Mouse (Mus musculus) 416B (cell line): ENCODE measurements around the gene Sumf1.
A peak's percentile ranks its signal among the peaks of the same experiment; 100 is the strongest.

ENCODE experiments used
- DNase-seq: peaks from one replicate; pipeline ENCODE4 v3.0.0; 2011; ENCODE audit warnings: low read depth

Sumf1 gene

DNA sequence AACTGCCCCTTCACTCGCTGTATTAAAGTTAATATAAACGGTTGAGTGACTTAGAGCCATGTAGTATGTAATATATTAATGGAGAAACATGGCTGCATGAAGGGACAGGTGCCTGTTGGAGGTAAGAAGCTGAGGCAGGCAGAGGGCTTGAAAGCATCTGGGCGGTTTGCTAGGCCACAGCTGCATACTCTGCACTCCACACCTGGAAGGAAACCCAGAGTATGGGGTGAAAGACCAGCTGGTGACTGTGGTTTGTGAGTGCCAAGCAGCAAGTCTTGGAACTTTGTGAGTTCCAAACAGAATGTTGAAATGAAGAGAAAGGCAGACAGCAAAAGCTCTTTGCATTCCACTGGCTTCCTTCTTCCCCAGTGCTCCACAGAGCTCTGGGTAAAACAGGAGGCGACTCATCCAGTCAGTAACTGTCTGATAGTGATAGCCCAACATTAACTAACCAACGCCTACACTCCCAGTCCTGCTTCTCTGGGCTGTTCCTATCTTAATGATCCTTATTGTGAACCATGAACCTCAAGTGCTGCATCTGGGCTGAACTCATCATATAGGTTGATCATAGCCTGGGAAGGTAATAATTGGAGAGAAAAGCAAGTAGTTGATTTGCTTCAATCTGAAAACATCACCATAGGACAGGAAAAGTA is 21.7 kb upstream of the Sumf1 start:
- DNase-seq = peak; percentile 45

DNA sequence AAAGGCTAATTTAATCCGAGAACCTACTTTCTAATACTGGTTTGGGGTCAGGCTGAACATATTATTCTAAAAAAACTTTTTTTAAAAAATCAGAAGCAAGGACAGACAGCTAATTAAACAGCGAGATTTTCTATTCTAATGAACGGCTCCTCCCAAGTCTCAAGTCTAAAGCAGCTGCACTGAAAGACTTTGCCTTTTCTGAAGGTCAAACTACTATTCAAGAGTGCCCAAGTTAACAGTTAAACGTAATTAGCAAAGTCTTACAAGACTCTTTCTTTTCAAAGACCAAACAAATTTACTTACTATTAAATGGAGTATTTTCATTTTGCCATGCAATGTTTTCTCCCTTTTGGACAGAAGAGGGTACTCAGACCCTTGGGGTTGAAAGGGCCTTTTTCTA is 20.8 kb upstream of the Sumf1 start:
- no peak for DNase-seq

DNA sequence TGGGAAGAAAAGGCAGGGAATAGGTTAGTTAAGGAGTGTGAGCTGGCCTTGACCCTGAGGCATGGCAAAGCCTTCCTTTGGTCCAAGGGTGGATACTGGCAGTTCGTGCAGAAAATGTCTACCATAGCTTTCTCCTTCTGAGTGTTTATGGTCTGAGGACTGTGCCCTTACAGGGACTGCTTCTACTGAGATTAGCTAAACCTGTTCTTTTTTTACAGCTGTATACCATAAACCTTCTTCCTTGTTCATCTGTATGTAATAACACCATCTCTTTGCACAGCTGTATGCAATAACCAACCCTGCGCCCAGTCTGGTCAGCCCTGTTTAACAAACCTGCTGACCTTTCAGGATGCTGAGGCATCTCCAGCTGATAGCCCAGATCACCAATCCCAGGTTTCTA is 18.9 kb upstream of the Sumf1 start:
- no peak for DNase-seq

- DNase-seq = no peak
Observed at GRCm38 (mm10) chr6:108198286-108198685, 12.9 kb upstream of the Sumf1 start.

DNA sequence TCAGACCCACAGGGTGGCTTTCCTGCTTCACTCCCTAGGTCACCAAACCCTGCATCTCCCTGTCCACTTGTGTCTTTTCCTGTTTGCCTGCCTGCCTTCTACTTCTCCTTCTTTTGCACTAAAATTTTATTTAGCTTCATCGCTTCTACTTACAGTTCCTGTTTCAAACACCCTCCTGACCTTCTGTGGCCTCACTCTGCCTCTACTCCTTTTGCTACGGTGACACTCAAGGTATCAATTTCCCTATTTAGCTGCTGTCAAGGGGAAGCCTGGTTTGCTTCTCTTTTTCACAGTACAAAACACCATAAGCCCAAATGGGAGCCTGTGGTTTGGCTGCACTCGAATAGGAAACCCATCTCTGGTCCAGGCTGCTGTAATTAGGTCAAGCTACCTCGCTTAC is 11.7 kb upstream of the Sumf1 start:
- peak; percentile 53 for DNase-seq

DNA sequence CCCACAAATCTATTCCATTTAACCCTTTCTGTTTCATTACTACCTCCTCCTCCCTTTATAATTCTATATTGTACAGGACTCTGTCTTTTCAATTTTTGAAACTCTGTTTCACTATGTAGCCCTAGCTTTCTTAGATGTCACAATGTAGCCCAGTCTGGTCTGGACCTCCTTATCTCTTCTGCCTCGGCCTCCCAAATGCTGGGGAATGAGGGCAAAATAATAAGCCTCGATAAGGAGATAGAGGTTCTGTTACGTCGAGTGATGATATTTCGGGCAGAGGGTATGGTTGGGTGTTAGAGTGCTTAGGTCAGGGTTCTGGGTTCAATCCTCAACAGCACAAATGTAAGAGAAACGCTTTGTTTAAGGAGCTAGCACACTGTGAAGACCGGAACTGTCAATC is 11.3 kb upstream of the Sumf1 start:
- no peak for DNase-seq

GRCm38 (mm10) chr6:108192632-108193031 is 7.2 kb upstream of the Sumf1 start:
- DNase-seq = peak; percentile 21

GRCm38 (mm10) chr6:108190690-108191089 is 5.3 kb upstream of the Sumf1 start:
- no peak for DNase-seq

- DNase-seq = no peak
Observed at GRCm38 (mm10) chr6:108185685-108186009, 265 bp upstream of the Sumf1 start.

DNA sequence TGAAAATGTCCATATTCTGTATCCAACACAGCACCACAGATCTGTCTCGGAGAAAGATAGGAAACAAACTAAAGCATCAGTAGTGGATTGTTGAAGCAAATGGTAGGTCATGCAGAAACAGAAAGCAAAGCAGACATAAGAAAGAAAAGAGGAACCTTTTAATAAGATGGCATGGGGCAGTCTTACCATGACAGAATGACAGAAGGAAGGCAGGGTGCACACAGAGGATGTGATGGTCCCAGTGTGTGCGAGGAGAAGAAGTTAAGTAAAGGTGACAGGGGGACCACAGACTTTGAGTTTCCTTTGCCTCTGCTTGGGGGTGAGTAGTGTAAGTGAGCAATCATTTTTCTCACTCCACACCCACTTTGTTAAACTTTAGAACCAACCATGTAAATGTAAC is 6.3 kb downstream of the Sumf1 start:
- DNase-seq = no peak

GRCm38 (mm10) chr6:108174181-108174580 is 11.2 kb downstream of the Sumf1 start:
- DNase-seq = no peak

GRCm38 (mm10) chr6:108172219-108172618 is 13.2 kb downstream of the Sumf1 start:
- no peak for DNase-seq

- no peak for DNase-seq
Observed at GRCm38 (mm10) chr6:108169466-108169865, 15.9 kb downstream of the Sumf1 start.

DNA sequence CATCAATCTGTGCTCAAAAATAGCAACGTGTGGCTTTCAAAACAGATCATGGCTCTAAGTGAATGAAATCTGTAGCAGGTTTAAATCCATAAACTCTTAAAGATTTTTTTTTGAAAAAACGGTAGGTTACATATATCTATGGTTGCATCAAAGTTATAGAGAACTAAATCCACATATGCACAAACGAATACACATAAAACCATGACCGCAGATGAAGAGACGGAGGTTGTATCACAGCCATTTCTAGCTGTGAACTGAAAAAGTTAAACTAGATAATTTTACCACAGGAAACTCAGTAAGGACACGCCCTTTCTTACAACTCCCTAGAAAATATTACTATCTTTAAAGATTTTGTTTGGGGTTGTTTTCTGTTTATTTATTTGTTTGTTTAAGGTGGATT is 16.7 kb downstream of the Sumf1 start:
- no peak for DNase-seq

GRCm38 (mm10) chr6:108167946-108168680 is 17.3 kb downstream of the Sumf1 start:
- DNase-seq = no peak

- DNase-seq = no peak
Observed at GRCm38 (mm10) chr6:108165598-108165997, 19.8 kb downstream of the Sumf1 start.

DNA sequence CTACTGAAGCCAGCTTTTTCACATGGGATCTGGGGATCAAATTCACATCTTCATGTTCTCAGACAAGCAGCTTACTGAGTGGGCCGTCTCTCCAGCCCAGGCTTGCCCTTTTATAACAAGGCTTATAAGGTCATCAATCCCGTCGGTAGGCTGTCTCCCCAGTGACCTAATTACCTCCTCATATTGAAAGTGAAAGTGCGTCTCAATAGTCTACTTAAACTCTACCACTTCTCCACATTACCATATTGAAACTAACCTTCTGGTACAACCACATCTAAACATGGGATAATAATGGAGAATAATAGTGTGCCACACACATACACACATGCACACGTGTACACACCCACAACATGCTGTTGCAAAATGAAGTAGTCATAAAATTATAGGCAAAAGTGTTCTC is 20.4 kb downstream of the Sumf1 start:
- DNase-seq = no peak

- DNase-seq = no peak
Observed at GRCm38 (mm10) chr6:108160608-108161007, 24.8 kb downstream of the Sumf1 start.

- DNase-seq = no peak
Observed at GRCm38 (mm10) chr6:108156881-108157280, 28.5 kb downstream of the Sumf1 start.

DNA sequence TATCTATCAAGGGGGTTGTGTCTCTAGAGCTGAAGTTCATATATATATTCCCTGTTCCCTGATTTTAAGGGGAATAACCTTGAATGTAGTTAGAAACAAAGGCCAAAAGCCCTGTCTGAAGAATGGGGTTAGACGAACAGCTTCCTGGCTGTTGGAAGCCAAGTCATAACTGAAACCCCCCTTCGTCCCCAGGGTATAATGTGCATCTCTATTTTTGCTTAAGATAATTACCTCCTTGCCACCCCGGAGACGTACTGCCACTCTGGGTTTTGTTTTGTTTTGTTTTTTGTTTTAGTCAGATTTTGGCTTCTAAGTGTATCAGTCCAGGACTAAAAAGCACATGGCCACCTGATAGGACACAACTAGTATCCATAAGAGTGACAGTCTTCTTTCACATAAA is 31.1 kb downstream of the Sumf1 start:
- DNase-seq = no peak

- DNase-seq = peak; percentile 31
Observed at GRCm38 (mm10) chr6:108152661-108153269, 32.6 kb downstream of the Sumf1 start.

DNA sequence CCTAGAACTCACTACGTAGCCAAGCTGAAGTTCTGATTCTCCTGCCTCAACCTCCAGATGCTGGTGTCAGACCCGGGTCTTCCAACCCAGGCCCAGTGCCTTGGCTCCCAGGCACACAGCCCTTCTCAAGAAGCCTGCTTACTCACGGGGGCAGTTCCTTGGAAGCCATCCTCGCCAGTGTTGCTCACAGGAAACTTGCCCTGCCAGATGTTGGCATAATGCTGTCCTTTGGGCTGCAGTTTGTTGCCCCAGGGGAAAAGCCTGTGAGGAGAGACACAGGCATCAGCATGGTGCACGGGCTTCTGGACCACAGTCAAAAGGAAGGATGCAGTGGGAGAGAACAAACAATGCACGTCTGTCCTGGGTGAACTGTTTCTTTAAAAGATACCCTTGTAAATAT is 33.3 kb downstream of the Sumf1 start:
- DNase-seq = no peak

- no peak for DNase-seq
Observed at GRCm38 (mm10) chr6:108149235-108149634, 36.1 kb downstream of the Sumf1 start.

DNA sequence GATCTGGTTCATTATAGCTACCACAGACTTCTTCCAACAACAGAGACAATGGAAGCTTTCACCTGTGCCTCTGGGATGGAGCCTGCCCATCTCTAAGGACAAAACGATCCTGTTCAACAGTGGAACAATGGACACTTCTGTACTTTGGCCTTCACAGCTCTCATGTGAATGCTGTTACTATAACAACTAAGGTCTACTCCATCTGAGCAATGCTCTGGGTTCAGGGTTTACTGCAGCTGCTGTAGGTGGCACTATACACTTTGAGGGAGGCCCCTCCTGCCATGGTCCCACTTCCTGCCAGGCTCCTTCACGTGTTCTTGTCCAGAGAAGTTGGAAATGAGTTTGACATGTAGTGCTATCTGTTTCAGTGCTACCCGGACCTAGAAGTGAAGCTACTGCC is 36.9 kb downstream of the Sumf1 start:
- DNase-seq = no peak
